Mouse (Mus musculus): ENCODE results near the gene Sh2b2.
A peak's percentile ranks its signal among the peaks of the same experiment; 100 is the strongest.

The Sh2b2 gene

DNA sequence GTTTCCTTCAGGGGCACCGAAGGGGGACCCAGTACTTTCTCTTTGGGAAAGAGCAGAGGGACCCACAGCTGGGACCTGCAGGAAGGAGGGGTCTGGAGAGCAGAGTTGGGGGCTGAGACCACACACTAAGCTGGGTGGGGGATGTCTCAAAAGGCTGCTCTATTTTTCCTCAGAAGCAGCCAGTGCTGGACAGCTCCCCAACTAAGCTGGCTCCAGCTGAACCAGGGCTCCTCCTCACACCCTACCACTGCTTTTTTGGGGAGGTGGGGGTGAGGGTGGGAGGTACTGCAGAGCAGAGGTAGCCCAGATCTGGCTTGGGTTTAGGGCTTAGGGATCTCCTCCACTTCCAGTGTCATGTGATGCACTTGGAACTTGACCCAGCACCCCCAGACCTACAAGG, 6.0 kb downstream of the Sh2b2 start:
- peak; percentile 18 for DNase-seq (ENCODE audit: low read depth)

GRCm38 (mm10) chr5:136237607-136238006, 8.7 kb downstream of the Sh2b2 start:
- DNase-seq (ENCODE audit: low read depth) = no peak

DNA sequence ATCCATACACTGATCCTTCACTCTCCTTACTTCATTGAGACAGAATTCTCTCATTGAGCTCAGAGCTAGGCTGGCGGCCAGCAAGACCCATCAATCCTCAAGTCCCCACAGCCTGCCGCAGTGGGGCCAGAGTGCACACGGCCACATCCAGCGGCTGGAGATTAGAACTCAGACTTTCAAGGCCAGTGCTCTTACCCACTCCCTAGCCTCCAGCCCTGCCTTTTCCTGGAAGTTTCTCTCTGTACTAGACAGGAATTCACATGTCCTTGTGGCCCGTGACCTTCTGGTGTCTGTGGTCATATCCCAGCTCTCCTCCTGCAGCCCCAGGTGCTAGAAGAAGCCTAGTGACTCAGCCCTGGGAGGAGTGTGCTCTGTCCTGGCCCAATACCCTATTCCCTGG, 9.7 kb downstream of the Sh2b2 start:
- DNase-seq (ENCODE audit: low read depth) = no peak

DNA sequence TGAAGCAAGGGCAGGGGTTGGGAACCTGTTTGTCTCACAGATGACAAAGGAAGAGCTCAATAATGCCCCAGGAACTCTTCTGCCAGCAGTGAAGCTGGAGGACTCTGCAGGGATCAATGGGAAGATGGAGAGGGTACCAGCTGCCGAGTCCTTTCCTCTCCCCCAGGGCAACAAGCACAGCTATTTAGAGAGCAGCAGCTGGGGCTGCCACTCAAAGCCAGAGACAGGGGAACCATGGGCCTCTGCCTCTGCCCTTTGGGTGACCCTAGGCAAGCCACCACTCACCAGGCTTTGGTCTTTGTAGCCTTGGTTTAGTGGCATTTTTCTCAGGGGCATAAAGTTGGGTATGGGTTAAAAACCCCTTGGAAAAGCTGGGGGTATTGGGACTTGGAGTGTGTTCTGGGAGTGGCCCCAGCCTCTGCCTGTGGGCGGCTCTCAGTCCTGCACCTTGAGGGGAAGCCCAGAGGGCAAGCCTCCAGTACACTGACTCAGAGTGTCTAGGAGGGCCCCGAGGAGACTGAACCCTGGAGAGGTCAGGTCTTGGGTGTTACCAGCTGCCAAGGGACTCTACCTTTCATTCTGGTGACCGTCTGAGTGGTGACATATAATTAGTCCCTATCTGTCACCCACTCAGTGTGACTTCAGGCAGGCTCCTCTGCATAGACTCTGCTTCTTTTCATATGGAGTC, 15.9 kb downstream of the Sh2b2 start:
- DNase-seq (ENCODE audit: low read depth) = no peak

GRCm38 (mm10) chr5:136226246-136226876, 20.0 kb downstream of the Sh2b2 start:
- peak; percentile 75 for DNase-seq (ENCODE audit: low read depth)

DNA sequence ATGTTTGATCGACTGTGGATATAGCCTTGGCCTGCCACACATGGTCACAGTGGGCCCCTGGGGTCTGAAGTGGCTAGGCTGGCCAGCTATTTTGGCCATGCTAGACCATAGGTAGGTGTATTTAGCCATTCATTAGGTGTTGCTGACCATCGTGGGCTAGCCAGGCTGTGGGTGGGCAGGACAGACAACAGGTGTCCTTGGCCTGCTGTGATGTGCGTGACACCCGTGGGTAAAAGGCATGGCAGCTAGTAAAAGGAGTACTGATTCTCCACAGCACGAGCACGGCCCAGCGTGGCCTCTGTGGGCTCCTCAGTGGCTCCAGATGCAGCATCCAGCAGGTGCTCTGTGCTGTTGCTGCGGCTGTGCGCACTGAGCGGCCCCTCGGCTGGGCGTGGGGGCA, 27.8 kb downstream of the Sh2b2 start:
- DNase-seq (ENCODE audit: low read depth) = no peak

- DNase-seq (ENCODE audit: low read depth) = peak; percentile 90
These were observed 28.4 kb downstream of the Sh2b2 start for GRCm38 (mm10) chr5:136217932-136218381.

DNA sequence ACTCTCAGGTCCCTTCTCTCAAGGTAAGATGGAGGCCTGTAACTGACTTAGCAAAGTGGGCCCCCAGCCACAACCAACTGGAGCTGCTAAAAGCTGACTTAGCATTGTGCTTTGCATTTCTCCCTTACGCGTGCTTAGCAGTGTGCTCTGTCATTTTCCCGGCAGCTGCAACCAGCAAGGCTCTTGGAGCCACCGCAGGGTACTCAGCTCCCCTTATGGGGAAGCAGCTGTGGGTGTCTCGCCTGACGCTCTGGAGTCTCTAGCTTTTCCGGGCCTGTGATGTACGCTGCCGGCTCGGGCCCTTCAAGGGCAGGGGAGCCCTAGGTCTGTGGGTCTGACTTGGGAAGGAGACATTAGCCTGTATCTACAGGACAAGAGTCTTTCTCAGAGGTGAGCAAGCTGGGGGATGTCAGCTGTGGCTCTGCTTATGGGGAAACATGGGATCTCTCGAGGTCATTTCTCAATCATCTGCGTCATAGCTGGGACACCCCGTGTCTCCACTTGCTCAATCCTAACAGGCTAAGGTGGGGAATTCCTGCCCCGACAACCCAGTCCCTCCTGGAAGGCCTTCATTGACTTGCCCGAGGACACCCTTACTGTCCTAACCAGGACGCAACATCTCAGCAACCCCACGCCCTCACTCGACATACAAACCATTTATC, 29.2 kb downstream of the Sh2b2 start:
- peak; percentile 56 for DNase-seq (ENCODE audit: low read depth)

GRCm38 (mm10) chr5:136215958-136216357, 30.4 kb downstream of the Sh2b2 start:
- DNase-seq (ENCODE audit: low read depth) = peak; percentile 89

DNA sequence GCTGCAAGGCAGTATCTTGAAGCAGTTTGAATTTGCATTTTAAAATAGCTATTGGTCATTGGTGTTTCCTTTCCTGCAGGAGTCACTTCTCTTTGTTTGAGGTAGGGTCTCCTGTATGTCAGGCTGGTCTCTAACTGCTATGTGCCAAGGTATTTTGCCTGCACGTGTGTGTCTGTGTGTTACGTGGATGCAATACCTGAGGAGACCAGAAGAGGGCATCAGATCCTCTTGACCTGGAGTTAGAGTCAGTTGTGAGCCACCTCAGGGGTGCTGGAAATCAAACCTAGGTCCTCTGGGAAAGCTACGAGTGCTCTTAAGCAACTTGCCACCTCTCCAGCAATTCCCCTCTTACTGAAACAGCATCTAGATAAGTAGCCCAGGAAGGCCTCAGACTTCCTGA, 31.1 kb downstream of the Sh2b2 start:
- peak; percentile 52 for DNase-seq (ENCODE audit: low read depth)

DNA sequence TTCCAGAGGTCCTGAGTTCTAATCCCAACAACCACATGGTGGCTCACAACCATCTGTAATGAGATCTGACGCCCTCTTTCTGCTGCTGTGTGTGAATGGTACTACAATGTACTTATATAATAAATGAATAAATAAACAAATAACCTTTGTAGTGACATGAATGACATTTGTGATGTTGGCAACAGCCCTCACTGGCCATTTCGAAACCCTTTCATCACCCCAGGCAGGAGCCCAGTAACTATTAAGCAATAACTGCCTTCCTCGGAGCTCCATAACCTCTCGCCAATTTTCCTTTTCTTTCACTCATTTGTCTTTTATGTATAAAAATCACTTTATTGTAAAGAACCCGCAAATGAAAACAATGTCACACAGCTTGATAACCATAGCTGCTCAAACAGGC, 32.6 kb downstream of the Sh2b2 start:
- DNase-seq (ENCODE audit: low read depth) = peak; percentile 74

DNA sequence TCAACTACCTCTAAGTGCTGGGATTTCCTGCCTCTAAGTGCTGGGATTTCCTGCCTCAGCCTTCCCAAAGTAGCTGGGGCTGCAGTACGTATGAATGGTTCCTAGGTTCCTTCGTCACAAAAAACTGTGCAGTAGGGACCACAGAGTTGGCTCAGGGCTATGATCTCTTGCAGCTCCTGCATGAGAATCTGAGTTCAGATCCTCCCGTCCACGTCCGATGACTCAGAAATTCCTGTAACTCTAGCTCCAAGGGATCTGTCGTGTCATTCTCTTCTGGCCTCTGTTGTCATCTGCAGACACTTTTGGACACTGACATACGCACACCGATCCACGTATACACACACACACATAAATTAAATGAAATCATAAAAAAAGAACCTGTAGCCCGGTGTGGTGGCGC, 33.6 kb downstream of the Sh2b2 start:
- peak; percentile 79 for DNase-seq (ENCODE audit: low read depth)

GRCm38 (mm10) chr5:136211341-136212102, 34.8 kb downstream of the Sh2b2 start:
- peak; percentile 65 for DNase-seq (ENCODE audit: low read depth)

- no peak for DNase-seq (ENCODE audit: low read depth)
These were observed 35.8 kb downstream of the Sh2b2 start for GRCm38 (mm10) chr5:136210549-136210948.

- peak; percentile 62 for DNase-seq (ENCODE audit: low read depth)
These were observed 44.5 kb downstream of the Sh2b2 start for GRCm38 (mm10) chr5:136201832-136202231.

- peak; percentile 53 for DNase-seq (ENCODE audit: low read depth)
These were observed 46.8 kb downstream of the Sh2b2 start for GRCm38 (mm10) chr5:136199526-136199925.

GRCm38 (mm10) chr5:136198474-136199391, 47.6 kb downstream of the Sh2b2 start, which contains the start of gene Prkrip1:
Prkrip1 (minus strand) TSS chr5:136198963.
- DNase-seq (ENCODE audit: low read depth) = peak; percentile 97

- DNase-seq (ENCODE audit: low read depth) = no peak
These were observed 54.5 kb downstream of the Sh2b2 start for GRCm38 (mm10) chr5:136191870-136192269.

- DNase-seq (ENCODE audit: low read depth) = peak; percentile 78
These were observed 59.6 kb downstream of the Sh2b2 start for GRCm38 (mm10) chr5:136186723-136187122.

GRCm38 (mm10) chr5:136183766-136184165, 62.6 kb downstream of the Sh2b2 start:
- DNase-seq (ENCODE audit: low read depth) = peak; percentile 68

- DNase-seq (ENCODE audit: low read depth) = peak; percentile 80
These were observed 63.5 kb downstream of the Sh2b2 start for GRCm38 (mm10) chr5:136182830-136183229.

All from 416B (cell line).